Mouse (Mus musculus) spleen, postnatal 10 days (tissue): Measurements from ENCODE around the gene Maml1.
A peak's percentile ranks its signal among the peaks of the same experiment; 100 is the strongest.

Source experiments
- DNase-seq, 2 experiments: peaks; one replicate each; pipeline ENCODE4 v3.0.0; 2021 to 2022; ENCODE audit warnings: low spot score in 2 of 2

Gene Maml1

DNA sequence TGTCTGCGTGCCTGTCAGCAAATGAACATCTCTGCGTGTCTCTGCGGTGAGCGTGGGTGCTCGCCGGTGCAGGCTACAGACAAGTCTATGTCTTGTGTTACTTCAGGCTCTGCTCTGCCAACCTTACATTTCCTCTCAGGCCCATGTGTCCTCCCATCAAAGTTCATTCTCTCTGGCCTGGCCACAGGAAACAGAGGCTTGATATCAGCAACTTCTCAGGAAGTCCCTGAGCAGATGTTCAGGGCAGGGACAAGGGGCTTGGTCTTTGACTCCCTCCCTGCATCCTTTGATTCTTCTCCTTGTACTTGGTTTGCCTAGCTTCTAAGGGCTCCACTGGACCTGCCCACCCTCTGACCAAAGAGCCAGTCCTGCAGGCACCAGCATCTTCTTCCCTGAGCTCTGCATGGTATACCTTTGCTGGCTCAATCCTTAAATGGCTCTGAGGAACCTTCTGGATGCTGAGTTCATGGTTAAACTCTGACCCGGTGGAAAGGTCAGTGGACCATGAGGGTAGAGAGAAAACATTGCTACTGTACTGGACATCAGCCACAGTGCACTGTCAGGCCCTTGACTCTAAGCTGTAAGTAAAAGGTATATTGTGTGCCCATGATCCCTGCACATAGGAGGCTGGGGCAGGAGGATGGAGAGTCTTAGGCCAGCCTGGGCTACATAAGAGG is 51.7 kb downstream of the Maml1 start:
- no peak for DNase-seq

DNA sequence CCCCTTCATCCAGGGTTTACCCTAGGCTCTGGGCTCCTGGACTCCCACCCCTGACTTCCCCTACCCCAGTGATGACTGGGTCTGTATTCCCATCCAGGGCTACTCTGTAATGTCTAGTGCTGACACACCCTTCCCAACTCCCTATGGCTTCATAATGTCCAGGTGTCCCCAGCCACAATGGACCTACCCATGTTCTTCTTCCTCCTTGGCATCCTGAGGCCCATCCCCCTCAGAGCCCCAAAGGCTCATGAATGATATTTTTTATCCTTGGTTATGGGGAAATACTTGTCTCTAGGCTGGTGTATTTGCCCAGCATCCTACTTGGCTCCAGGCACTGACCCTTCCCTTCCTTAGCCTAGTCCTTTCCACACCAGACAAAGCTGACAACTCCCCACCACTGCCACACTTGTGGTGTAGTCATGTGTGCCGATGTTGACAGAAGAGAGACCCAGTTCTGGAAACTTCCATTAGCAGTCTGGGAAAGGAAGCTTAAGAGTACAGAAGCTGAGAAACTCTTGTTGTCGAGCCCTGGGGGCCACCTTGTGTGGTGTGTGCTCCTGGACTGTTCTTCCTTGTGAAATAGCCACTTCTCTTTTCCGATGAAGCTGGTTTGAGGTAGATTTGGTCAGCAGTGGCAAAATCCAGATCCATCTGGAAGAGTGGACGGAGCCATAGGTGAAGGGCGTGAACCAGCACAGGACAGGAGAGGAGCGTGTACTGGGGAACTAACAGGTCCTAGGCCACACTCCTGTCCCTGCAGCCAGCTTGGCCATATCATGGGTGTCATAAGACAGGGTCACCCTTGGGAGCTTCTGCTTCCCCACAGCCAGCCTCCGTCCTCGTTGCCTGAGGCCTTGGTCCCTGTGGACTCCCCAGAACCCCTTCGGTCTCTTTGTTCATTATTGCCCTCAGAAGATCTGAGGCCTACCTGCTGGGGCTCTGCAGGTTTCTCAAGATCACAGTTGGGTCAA is 53.0 kb downstream of the Maml1 start:
- no peak for DNase-seq

DNA sequence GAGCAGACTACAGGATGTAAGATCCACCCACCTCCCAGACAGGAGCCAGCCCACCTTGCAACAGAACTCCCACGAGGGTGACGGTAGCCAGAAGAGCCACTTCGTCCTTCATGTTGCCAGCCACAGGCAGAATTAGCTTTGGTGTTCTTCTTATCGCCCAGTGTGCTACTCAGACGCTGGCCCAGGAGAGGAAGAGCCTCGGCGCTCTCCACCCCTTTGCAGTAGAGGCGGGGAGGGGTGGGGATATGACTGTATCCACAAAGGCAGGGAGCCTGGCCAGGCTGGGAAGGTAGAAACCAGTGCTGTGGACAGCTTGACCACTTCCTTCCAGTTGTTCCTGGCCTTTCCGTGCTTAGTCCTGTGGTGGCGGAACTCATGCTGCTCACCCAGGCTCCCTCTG is 53.8 kb downstream of the Maml1 start, which contains the start of gene Ltc4s:
Gene Ltc4s (minus strand): TSS at position 293 of the 400 bp plus-strand sequence.
- peak in 1 of 2 experiments; percentile 35 for DNase-seq

DNA sequence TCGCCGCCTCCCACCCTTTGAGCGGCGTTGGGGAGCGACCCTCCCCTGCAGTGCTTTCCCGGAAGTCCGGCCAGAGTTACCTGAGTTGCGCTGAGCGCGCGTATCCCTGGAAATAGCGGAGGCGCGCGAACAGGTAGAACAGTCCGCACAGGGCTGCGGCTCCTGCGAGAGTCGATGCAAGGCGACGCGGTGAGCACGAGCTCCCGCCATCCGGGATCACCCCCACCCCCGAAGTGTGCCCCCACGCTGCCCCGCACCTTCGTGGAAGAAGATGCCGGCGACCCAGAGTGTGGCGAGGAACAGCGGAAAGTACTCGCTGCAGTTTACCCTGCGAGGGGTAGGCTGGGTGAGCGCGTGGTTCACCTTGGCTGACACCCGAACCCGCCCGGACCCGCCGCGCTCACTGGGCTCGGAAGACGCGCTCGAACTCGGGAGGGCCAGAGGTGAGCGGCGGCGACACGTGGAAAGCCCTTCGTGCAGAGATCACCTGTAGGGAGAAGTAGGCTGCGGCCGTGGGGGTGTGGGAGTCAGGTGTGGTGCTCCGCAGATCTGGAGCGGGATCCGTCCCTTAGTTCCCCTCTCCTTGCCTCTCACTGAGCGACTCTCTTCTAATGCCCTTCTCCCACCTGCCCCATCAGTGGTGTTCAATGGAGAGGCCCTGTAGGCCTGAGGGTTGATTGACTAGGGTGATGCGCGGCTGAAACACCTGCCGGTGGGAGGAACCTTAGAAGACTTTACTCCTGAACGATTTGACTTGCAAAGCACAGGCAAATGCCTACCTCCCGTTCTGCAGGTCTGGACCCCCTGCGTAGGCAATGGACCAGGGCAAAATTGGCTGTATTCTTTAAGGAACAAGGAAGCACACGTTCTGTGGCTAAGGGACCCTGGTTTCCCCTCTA is 54.9 kb downstream of the Maml1 start:
- peak in 1 of 2 experiments; percentile 51 for DNase-seq

DNA sequence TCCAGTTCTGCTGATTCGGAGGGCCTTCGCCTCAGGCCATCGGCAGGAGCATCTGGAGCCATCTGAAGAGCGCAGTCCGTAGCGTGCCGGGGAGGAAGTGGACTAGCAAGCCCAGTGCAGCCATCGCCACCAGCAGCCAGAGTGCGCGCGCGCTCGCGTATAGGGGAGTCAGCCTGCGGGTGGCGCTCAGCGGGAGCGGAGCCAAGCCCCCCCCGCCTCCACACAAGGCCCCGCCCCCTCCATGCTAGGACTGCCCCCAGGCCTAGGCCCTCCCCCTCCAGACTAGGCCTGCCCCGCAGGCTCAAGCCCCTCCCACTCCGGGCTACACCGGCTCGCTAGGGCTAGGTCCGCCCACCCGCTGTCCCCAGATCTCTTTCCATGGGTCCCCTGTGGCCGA is 55.6 kb downstream of the Maml1 start:
- peak; percentile 79 to 95 for DNase-seq

GRCm38 (mm10) chr11:50234606-50235005 is 57.5 kb downstream of the Maml1 start:
- no peak for DNase-seq

- peak in 1 of 2 experiments; percentile 58 for DNase-seq
These were observed 58.1 kb downstream of the Maml1 start for GRCm38 (mm10) chr11:50233993-50234392.

DNA sequence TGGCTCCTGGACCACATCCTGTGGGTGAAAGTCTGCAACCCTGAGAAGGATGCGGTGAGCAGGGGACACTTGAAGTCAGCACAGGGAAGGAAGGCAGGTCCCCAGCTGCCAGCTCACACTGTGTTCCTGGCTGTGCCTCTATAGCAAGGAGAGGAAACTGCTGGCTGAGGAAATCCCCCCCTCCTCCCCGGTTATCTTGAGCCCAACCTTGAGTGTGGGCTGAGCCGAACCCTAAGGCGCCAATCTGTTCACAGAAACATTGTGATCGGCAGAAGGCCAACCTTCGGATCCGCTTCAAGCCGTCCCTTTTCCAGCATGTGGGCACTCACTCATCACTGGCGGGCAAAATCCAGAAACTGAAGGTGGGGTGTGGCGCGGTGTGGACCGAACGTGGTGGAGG is 59.1 kb downstream of the Maml1 start:
- DNase-seq: peak in 1 of 2 experiments; percentile 25

- peak; percentile 57 to 78 for DNase-seq
These were observed 60.7 kb downstream of the Maml1 start for GRCm38 (mm10) chr11:50231411-50231810.

GRCm38 (mm10) chr11:50230481-50231304 is 61.4 kb downstream of the Maml1 start:
- peak in 1 of 2 experiments; percentile 32 for DNase-seq

DNA sequence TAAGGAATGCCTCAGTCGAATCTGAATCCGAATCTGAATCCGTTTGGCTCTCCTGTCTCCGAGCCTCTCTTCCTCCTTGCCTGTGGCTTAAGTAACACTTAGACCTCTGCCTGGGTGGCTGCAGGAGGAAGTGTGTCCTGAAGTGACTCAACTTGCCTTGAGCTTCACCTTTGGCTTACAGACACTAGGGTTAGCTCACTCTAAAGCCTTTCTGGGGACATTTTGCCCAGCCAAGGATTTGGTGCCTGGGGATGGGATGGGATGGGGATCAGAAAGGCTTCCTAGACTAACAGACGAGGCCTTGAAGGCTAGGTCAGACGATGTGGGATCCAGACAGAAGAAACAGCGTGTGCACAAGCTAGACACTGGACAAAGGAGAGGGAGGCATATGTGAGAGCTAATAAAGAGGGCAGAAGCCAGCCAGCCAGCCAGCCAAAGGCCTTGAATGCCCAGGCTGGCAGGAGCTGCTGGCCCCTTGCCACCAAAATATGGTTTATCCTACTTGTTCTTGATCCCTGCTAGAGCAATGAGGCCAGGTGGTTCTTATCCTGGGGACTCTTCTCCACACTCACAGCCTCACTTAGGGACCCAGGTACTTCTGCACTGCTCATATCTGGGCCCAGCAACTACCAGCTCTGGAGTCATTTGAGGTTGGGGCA is 62.7 kb downstream of the Maml1 start:
- DNase-seq: peak in 1 of 2 experiments; percentile 22

- peak in 1 of 2 experiments; percentile 26 for DNase-seq
These were observed 63.3 kb downstream of the Maml1 start for GRCm38 (mm10) chr11:50228772-50229171.

- DNase-seq: no peak
These were observed 64.4 kb downstream of the Maml1 start for GRCm38 (mm10) chr11:50227736-50228135.

GRCm38 (mm10) chr11:50227226-50227625 is 64.9 kb downstream of the Maml1 start:
- DNase-seq: peak in 1 of 2 experiments; percentile 19

DNA sequence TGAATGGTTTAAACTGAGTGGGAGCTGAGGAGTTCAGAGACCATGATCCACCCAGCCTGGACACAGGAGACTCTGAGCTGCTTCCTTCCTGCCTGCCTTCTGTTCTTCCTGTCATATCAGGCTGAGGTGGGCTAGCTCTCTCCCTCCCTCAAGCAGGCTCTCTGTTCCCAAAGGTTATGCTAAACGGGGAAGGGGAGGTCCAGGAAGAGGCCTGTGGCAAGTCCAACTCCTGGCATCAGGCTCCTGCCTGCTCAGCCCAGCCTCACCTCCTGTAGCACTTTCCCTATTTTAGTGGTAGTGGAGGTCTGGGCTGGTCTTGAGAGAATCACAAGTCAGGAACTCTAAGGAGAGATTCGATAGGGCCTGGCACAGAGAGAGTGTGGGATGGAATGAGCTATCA is 65.7 kb downstream of the Maml1 start:
- DNase-seq: peak; percentile 27 to 63

DNA sequence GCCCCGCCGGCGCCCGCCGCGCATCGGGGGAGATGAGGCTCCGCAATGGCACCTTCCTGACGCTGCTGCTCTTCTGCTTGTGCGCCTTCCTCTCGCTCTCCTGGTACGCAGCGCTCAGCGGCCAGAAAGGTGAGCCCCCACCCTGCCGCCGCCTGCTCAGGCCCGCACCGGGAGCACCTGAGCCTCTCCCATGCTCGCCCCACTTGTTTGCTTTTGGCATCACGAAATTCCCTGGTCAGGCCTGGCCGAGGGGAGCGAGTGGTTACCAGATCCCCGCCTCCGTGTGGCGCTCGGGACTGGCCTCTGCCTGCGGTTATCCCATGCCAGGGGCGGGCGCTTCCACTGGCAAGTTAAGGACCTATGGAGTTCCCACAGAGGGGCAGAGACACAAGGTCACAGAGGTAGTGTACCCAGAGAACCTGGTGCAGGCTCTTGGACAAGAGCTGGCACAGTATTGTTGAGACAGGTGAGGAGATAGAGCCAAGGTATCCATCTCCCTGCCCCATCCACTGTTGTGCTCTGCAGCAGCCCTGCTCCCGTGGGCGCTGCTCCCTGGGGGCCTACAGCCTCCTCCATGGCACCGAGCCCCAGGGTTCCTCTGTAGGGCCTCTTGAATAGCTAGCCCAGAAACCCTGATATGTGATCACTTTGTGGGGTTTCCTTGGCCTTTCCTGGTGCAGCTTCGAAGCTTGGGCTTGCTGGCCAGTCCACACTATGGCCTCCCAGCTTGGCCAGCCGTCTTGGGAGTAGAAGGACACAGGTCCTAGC is 66.3 kb downstream of the Maml1 start:
- DNase-seq: peak; percentile 69 to 70

- peak; percentile 89 to 91 for DNase-seq
These were observed 67.2 kb downstream of the Maml1 start for GRCm38 (mm10) chr11:50224671-50225530.
